Mouse (Mus musculus) ES-E14 (cell line): ENCODE measurements at regions not wholly inside any gene's neighbourhood (a gene's known extent, or its start where the extent isn't known, plus 50 kb on each side); places are given as distances from the start of the nearest gene placed in this dataset.

Source experiments
- DNase-seq: peaks from one replicate; pipeline ENCODE4 v3.0.0-alpha.2; 2013; ENCODE audit warnings: low read depth, low spot score
- H3K27ac ChIP-seq: 2 replicates; pipeline ENCODE4 v1.5.1; 2012; ENCODE audit warnings: low read depth, mild to moderate bottlenecking, low read length, moderate library complexity, mixed read lengths; ENCODE audit not compliant: poor library complexity, insufficient read depth, severe bottlenecking
- H3K36me3 ChIP-seq: 2 replicates; pipeline ENCODE4 v1.6.1; 2012; ENCODE audit warnings: mild to moderate bottlenecking, low read length, moderate library complexity, mixed read lengths; ENCODE audit not compliant: control insufficient read depth, poor library complexity, insufficient read depth, severe bottlenecking
- H3K4me1 ChIP-seq, 2 experiments: fragments of 150-350 bp in 1 of 2; sonication (generic) in 1 of 2; 2 replicates each; pipeline ENCODE4 v1.6.1; 2012; ENCODE audit warnings: low read length in 2 of 2, mild to moderate bottlenecking in 1 of 2, mixed read lengths in 1 of 2; ENCODE audit not compliant: control insufficient read depth in 2 of 2, insufficient read depth in 2 of 2, poor library complexity in 1 of 2
- H3K4me3 ChIP-seq, 2 experiments: fragments of 150-350 bp in 1 of 2; sonication (generic) in 1 of 2; 2 replicates each; pipeline ENCODE4 v1.5.1; 2012; ENCODE audit warnings: low read length in 2 of 2, low read depth in 1 of 2, mild to moderate bottlenecking in 1 of 2, mixed read lengths in 1 of 2; ENCODE audit not compliant: insufficient read depth in 1 of 2, poor library complexity in 1 of 2, severe bottlenecking in 1 of 2
- H3K9ac ChIP-seq: 2 replicates; pipeline ENCODE4 v1.6.1; 2012; ENCODE audit warnings: low read depth, mild to moderate bottlenecking, low read length, mixed read lengths; ENCODE audit not compliant: poor library complexity, insufficient read depth, severe bottlenecking
- H3K9me3 ChIP-seq: fragments of 150-350 bp; sonication (generic); 2 replicates; pipeline ENCODE4 v1.6.1; 2012; ENCODE audit warnings: low read depth, mild to moderate bottlenecking, low read length; ENCODE audit not compliant: control insufficient read depth, insufficient read depth
- CHD2 ChIP-seq: IDR thresholded peaks from 2 replicates; pipeline ENCODE4 v1.6.1; 2014; ENCODE audit warnings: mild to moderate bottlenecking, low read depth, low read length, inconsistent platforms
- HCFC1 ChIP-seq: IDR thresholded peaks from 2 replicates; pipeline ENCODE4 v1.6.1; 2012; ENCODE audit warnings: low read length, inconsistent platforms, borderline replicate concordance; ENCODE audit not compliant: insufficient read depth
- MAFK ChIP-seq: IDR thresholded peaks from 2 replicates; pipeline ENCODE4 v1.6.1; 2014; ENCODE audit warnings: mild to moderate bottlenecking, low read depth, low read length, inconsistent platforms; ENCODE audit not compliant: insufficient read depth
- ZC3H11A ChIP-seq: IDR thresholded peaks from 2 replicates; pipeline ENCODE4 v1.6.1; 2012; ENCODE audit warnings: low read depth, mild to moderate bottlenecking, inconsistent platforms, low read length, borderline replicate concordance
- ZNF384 ChIP-seq: IDR thresholded peaks from 2 replicates; pipeline ENCODE4 v1.6.1; 2012; ENCODE audit warnings: low read depth, low read length, inconsistent platforms
- in situ Hi-C, 2 experiments: fragments of 600-800 bp; cut with MboI; formaldehyde crosslinking; loops; one replicate each; pipeline ENCODE4 v1.15.1; 2025; ENCODE audit warnings: low sequenced_read_pairs in 2 of 2, inconsistent platforms in 1 of 2; ENCODE audit not compliant: unreplicated experiment in 2 of 2

GRCm38 (mm10) chr5:46278190-46278589, 420.8 kb upstream of the Lcorl start:
- in situ Hi-C loops, result no loop called here
- no peak overlapping the region for H3K4me3 ChIP-seq
- H3K4me1 ChIP-seq, result no peaks in the 10 kb centered on the region
- no peak overlapping the region for H3K9ac ChIP-seq
- no peak overlapping the region for H3K27ac ChIP-seq
- no peaks in the 10 kb centered on the region for H3K9me3 ChIP-seq
- no peaks in the 10 kb centered on the region for H3K36me3 ChIP-seq
- no peak for DNase-seq
- TF ChIP-seq HCFC1 (no peak), CHD2 (no peak)

- in situ Hi-C loops, result no loop called here
- TF ChIP-seq MAFK (no peak), HCFC1 (no peak), ZC3H11A (no peak), ZNF384 (no peak), CHD2 (no peak)
- H3K4me1 ChIP-seq, result no peaks in the 10 kb centered on the region
- no peak overlapping the region for H3K4me3 ChIP-seq
- H3K27ac ChIP-seq, result no peak overlapping the region
- no peaks in the 10 kb centered on the region for H3K36me3 ChIP-seq
- H3K9me3 ChIP-seq, result no peaks in the 10 kb centered on the region
- DNase-seq, result no peak
- H3K9ac ChIP-seq, result no peak overlapping the region
Observed at GRCm38 (mm10) chr5:46256730-46257129, 399.3 kb upstream of the Lcorl start.

GRCm38 (mm10) chr5:46253940-46254339, 396.5 kb upstream of the Lcorl start:
- no peaks in the 10 kb centered on the region for H3K36me3 ChIP-seq
- H3K9me3 ChIP-seq, result no peaks in the 10 kb centered on the region
- H3K4me1 ChIP-seq, result no peaks in the 10 kb centered on the region
- H3K27ac ChIP-seq, result no peak overlapping the region
- no peak overlapping the region for H3K4me3 ChIP-seq
- H3K9ac ChIP-seq, result no peak overlapping the region
- DNase-seq, result no peak
- in situ Hi-C loops, result no loop called here
- TF ChIP-seq MAFK (no peak), ZNF384 (no peak), CHD2 (no peak), HCFC1 (no peak), ZC3H11A (no peak)

GRCm38 (mm10) chr5:46235364-46236067, 378.1 kb upstream of the Lcorl start:
- TF ChIP-seq ZC3H11A, result no peak
- TF ChIP-seq MAFK, result no peak
- no peak for TF ChIP-seq CHD2
- no peak for TF ChIP-seq HCFC1
- TF ChIP-seq ZNF384, result no peak
- in situ Hi-C loops, result no loop called here
- no peaks in the 10 kb centered on the region for H3K36me3 ChIP-seq
- H3K9me3 ChIP-seq, result no peaks in the 10 kb centered on the region
- DNase-seq, result no peak
- H3K4me1 ChIP-seq, result no peaks in the 10 kb centered on the region
- no peak overlapping the region for H3K4me3 ChIP-seq
- H3K27ac ChIP-seq, result no peak overlapping the region
- no peak overlapping the region for H3K9ac ChIP-seq

GRCm38 (mm10) chr5:46232780-46233179, 375.4 kb upstream of the Lcorl start:
- Histone ChIP-seq H3K9me3 (no peaks in the 10 kb centered on the region), H3K9ac (no peak overlapping the region), H3K4me1 (no peaks in the 10 kb centered on the region), H3K4me3 (no peak overlapping the region), H3K27ac (no peak overlapping the region), H3K36me3 (no peaks in the 10 kb centered on the region)
- TF ChIP-seq HCFC1, result no peak
- TF ChIP-seq ZNF384, result no peak
- no peak for TF ChIP-seq ZC3H11A
- no peak for TF ChIP-seq CHD2
- TF ChIP-seq MAFK, result no peak
- no peak for DNase-seq
- in situ Hi-C loops, result no loop called here
